Mouse (Mus musculus) midbrain, embryonic 15.5 days (tissue): ENCODE results near the gene Pigv. TPM values are rescaled to one million over a fixed set of nuclear protein-coding genes. Genes with fewer than 3 reads are reported as not detected.

ENCODE experiments used
- ATAC-seq: fragments of 200-750 bp; cut with Nextera tagmentation; replicated peaks from 2 replicates; pipeline ENCODE4 v1.8.0; 2017; ENCODE audit warnings: moderate TSS enrichment
- H3K27ac ChIP-seq: fragments of 300-500 bp; sonication (generic); 2 replicates; pipeline ENCODE4 v1.5.1; 2015; ENCODE audit warnings: mild to moderate bottlenecking, inconsistent platforms
- H3K27me3 ChIP-seq: fragments of 300-500 bp; sonication (generic); replicated peaks from 2 replicates; pipeline ENCODE4 v1.6.1; 2015; ENCODE audit warnings: inconsistent platforms
- H3K36me3 ChIP-seq: fragments of 300-500 bp; sonication (generic); replicated peaks from 2 replicates; pipeline ENCODE4 v1.6.1; 2015; ENCODE audit warnings: inconsistent platforms
- H3K4me1 ChIP-seq: fragments of 300-500 bp; sonication (generic); 2 replicates; pipeline ENCODE4 v1.6.1; 2015; ENCODE audit warnings: inconsistent platforms
- H3K4me2 ChIP-seq: fragments of 300-500 bp; sonication (generic); 2 replicates; pipeline ENCODE4 v1.6.1; 2015; ENCODE audit warnings: inconsistent platforms, mild to moderate bottlenecking, moderate library complexity
- H3K4me3 ChIP-seq: fragments of 300-500 bp; sonication (generic); 2 replicates; pipeline ENCODE4 v1.5.1; 2015; ENCODE audit warnings: mild to moderate bottlenecking, inconsistent platforms
- H3K9ac ChIP-seq: fragments of 300-500 bp; sonication (generic); 2 replicates; pipeline ENCODE4 v1.6.1; 2015; ENCODE audit warnings: mild to moderate bottlenecking, inconsistent platforms
- H3K9me3 ChIP-seq: fragments of 300-500 bp; sonication (generic); 2 replicates; pipeline ENCODE4 v1.6.1; 2016; ENCODE audit warnings: inconsistent platforms
- WGBS: fragments of 180-500 bp; shearing (Covaris S2); methylation state at CpG from one replicate; pipeline ENCODE4 v1.1.7; 2015; ENCODE audit warnings: mixed read lengths; 5-methylcytosine and 5-hydroxymethylcytosine counted together
- polyA plus RNA-seq: library from polyadenylated mRNA; unstranded; fragments of >200 nt; fragmentation: Nextera tagmentation; extraction: Ambion mirVana; gene quantifications from 2 replicates; pipeline ENCODE4 v1.2.1, GENCODE M21; 2015

Pigv gene
- polyA plus RNA-seq = 16.0 and 16.2 TPM in 2 replicates

DNA sequence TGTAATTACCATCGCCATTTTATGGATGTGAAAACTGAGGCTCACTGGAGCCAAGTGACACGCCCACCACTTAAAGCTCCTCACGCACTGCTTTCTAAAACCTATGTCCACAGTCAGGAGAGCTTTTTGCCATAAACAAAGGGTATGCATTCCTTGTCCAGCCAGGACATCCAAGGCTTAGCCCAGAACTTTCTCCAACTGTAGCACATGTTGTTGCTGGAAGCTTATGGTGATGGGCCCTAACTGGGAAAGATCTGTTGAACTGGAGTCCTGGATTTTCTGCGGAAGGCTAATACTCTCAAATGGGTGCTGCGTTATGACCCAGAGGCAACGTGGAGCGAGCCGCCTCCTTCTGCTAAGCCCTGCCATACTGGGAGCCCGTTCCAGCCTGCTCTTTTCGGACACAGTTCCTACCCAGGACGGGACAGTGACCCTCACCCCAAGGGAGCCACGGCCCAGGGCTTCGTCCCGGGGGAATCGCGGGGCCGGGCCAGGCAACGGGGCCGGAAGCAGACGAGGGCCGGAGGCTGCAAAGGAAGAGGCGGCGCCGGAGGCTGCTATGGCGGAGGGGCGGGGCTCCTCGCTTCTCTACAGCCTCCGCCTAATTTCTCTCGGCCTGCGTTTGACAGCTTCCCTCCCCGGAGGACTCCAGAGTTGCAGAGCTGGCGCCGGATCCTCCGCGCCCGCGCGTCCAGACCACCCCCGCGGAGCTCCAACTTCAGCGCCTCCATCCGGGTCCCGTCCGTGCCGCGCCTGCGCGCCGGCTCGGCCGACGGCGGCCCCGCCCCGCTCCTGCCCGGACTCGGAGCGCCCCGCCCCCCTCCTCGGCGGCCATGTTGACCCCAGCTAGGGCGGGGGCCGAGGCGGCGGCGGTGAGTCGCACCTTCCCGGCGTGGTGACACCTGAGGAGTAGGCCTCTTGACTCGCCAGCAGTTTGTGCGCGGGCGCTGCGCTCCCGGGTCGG, at the start of gene Pigv:
Pigv (minus strand) TSS at position 767 of the 964 bp plus-strand sequence.
- H3K27me3 ChIP-seq = no peaks in the 10 kb centered on the region
- H3K9me3 ChIP-seq = no peaks in the 10 kb centered on the region
- H3K36me3 ChIP-seq = no peaks in the 10 kb centered on the region
- H3K4me2 ChIP-seq = peak within 1 kb of the TSS; percentile 62
- peaks cover 37% of the 10 kb centered on the region for H3K4me1 ChIP-seq
- H3K4me3 ChIP-seq = peak within 1 kb of the TSS; percentile 66
- peak within 1 kb of the TSS; percentile 97 for H3K27ac ChIP-seq
- peak within 1 kb of the TSS; percentile 93 for H3K9ac ChIP-seq
- whole genome bisulfite sequencing = under 1% methylated on average over 71 of the region's 76 CpGs
- ATAC-seq = peak; percentile 93

GRCm38 (mm10) chr4:133719791-133720190, 47.3 kb upstream of the Pigv start:
- ATAC-seq = no peak
- H3K9me3 ChIP-seq = no peaks in the 10 kb centered on the region
- no peaks in the 10 kb centered on the region for H3K4me1 ChIP-seq
- 93% methylated on average over 3 of the region's 3 CpGs for WGBS
- no peak overlapping the region for H3K4me3 ChIP-seq
- H3K27me3 ChIP-seq = no peaks in the 10 kb centered on the region
- H3K36me3 ChIP-seq = peaks cover 48% of the 10 kb centered on the region
- no peak overlapping the region for H3K27ac ChIP-seq
- no peak overlapping the region for H3K4me2 ChIP-seq
- no peak overlapping the region for H3K9ac ChIP-seq

- no peaks in the 10 kb centered on the region for H3K27me3 ChIP-seq
- no peaks in the 10 kb centered on the region for H3K9me3 ChIP-seq
- peaks cover 16% of the 10 kb centered on the region; the same call in 1 of the 2 replicates for H3K36me3 ChIP-seq
- H3K4me1 ChIP-seq = peaks cover 4% of the 10 kb centered on the region; the same call in 1 of the 2 replicates
- no peak overlapping the region for H3K27ac ChIP-seq
- ATAC-seq = no peak
- H3K4me3 ChIP-seq = no peak overlapping the region
- H3K9ac ChIP-seq = no peak overlapping the region
- H3K4me2 ChIP-seq = no peak overlapping the region
- 87% methylated on average over 5 of the region's 5 CpGs for WGBS
Observed at GRCm38 (mm10) chr4:133712755-133713154, 40.3 kb upstream of the Pigv start.

- whole genome bisulfite sequencing = 82% methylated on average over 6 of the region's 6 CpGs
- H3K4me1 ChIP-seq = peaks cover 4% of the 10 kb centered on the region; the same call in 1 of the 2 replicates
- ATAC-seq = no peak
- H3K4me2 ChIP-seq = no peak overlapping the region
- H3K4me3 ChIP-seq = no peak overlapping the region
- H3K36me3 ChIP-seq = peaks cover 4% of the 10 kb centered on the region; the same call in 1 of the 2 replicates
- H3K9ac ChIP-seq = no peak overlapping the region
- H3K27ac ChIP-seq = no peak overlapping the region; the same call in 1 of the 2 replicates
- no peaks in the 10 kb centered on the region for H3K27me3 ChIP-seq
- no peaks in the 10 kb centered on the region for H3K9me3 ChIP-seq
Observed at GRCm38 (mm10) chr4:133711307-133712076, 39.0 kb upstream of the Pigv start.

- Histone ChIP-seq H3K4me3 (no peak overlapping the region), H3K4me2 (no peak overlapping the region), H3K9me3 (no peaks in the 10 kb centered on the region), H3K4me1 (peaks cover 4% of the 10 kb centered on the region; the same call in 1 of the 2 replicates), H3K27me3 (no peaks in the 10 kb centered on the region), H3K27ac (no peak overlapping the region), H3K36me3 (peaks cover 6% of the 10 kb centered on the region; the same call in 1 of the 2 replicates), H3K9ac (no peak overlapping the region)
- no peak for ATAC-seq
- WGBS = 14% methylated on average over 2 of the region's 2 CpGs
Observed at GRCm38 (mm10) chr4:133709395-133709794, 36.9 kb upstream of the Pigv start.

DNA sequence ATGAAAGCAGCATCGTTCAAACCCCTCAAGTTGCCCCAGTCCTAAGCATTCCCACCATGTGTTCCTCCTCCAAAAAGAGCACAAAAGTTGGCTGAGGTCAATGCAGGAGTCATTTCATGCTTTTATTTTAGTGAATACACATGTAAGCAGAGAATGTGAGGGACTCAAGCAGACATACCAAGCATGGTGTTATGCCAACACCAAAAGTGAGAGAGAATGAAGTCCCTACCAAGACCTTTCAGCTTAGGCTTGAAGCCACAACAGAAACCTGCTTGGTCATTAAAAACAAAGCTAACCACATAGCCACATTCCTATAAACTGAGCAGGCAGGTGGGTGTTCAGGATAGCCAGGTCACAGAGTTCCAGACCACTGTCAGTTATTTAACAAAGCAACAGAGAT, 35.0 kb upstream of the Pigv start:
- peaks cover 6% of the 10 kb centered on the region; the same call in 1 of the 2 replicates for H3K36me3 ChIP-seq
- 66% methylated on average over 1 of the region's 1 CpGs for WGBS
- H3K4me1 ChIP-seq = peaks cover 4% of the 10 kb centered on the region; the same call in 1 of the 2 replicates
- no peaks in the 10 kb centered on the region for H3K9me3 ChIP-seq
- H3K9ac ChIP-seq = no peak overlapping the region
- H3K27ac ChIP-seq = 0 out of 2 replicates have a peak overlapping the region, but pooled peaks have one; percentile 2
- no peak overlapping the region for H3K4me2 ChIP-seq
- H3K27me3 ChIP-seq = no peaks in the 10 kb centered on the region
- no peak overlapping the region for H3K4me3 ChIP-seq
- no peak for ATAC-seq

DNA sequence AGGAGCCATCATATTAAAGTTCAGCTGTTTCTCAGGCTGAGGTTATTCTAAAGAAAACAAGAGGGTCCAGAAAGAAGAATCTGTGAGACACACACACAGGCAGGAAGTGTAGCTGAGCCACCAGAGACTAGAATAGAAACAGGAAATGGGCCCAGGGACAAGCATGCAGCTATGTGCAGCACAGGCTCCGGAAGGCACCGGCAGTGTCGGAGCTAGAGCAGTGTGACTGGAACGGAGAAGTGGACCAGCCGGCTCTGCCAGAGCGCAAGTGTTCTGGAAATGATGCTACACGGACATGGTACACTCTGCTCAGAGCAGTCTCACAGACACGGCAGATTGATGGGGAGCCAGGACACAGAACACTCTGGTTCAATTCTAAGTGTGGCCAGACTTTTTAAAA, 34.5 kb upstream of the Pigv start:
- 0 out of 2 replicates have a peak overlapping the region, but pooled peaks have one; percentile 1 for H3K27ac ChIP-seq
- 86% methylated on average over 8 of the region's 8 CpGs for WGBS

GRCm38 (mm10) chr4:133705062-133705461, 32.6 kb upstream of the Pigv start:
- Histone ChIP-seq H3K27ac (no peak overlapping the region), H3K36me3 (peaks cover 2% of the 10 kb centered on the region; the same call in 1 of the 2 replicates)

More for the DNA sequence above, 34.5 kb upstream of the Pigv start:
- Histone ChIP-seq H3K4me3 (no peak overlapping the region), H3K9ac (no peak overlapping the region), H3K4me2 (no peak overlapping the region), H3K9me3 (no peaks in the 10 kb centered on the region), H3K27me3 (no peaks in the 10 kb centered on the region), H3K4me1 (peaks cover 4% of the 10 kb centered on the region; the same call in 1 of the 2 replicates), H3K36me3 (peaks cover 6% of the 10 kb centered on the region; the same call in 1 of the 2 replicates)
- no peak for ATAC-seq

GRCm38 (mm10) chr4:133700905-133701368, 28.5 kb upstream of the Pigv start:
- no peak overlapping the region for H3K4me2 ChIP-seq
- peaks cover 3% of the 10 kb centered on the region; the same call in 1 of the 2 replicates for H3K36me3 ChIP-seq
- no peak for ATAC-seq
- H3K27me3 ChIP-seq = no peaks in the 10 kb centered on the region
- H3K4me1 ChIP-seq = no peaks in the 10 kb centered on the region
- H3K27ac ChIP-seq = no peak overlapping the region
- no peak overlapping the region for H3K4me3 ChIP-seq
- WGBS = 80% methylated on average over 11 of the region's 11 CpGs
- no peak overlapping the region for H3K9ac ChIP-seq
- no peaks in the 10 kb centered on the region for H3K9me3 ChIP-seq

More at GRCm38 (mm10) chr4:133705062-133705461, 32.6 kb upstream of the Pigv start:
- Histone ChIP-seq H3K4me1 (peaks cover 4% of the 10 kb centered on the region; the same call in 1 of the 2 replicates), H3K4me3 (no peak overlapping the region), H3K9ac (no peak overlapping the region), H3K27me3 (no peaks in the 10 kb centered on the region), H3K9me3 (no peaks in the 10 kb centered on the region), H3K4me2 (no peak overlapping the region)
- 91% methylated on average over 4 of the region's 4 CpGs for WGBS
- ATAC-seq = no peak

- Histone ChIP-seq H3K9ac (no peak overlapping the region), H3K4me1 (no peaks in the 10 kb centered on the region), H3K4me3 (no peak overlapping the region), H3K36me3 (peaks cover 50% of the 10 kb centered on the region), H3K9me3 (no peaks in the 10 kb centered on the region), H3K4me2 (no peak overlapping the region), H3K27me3 (no peaks in the 10 kb centered on the region), H3K27ac (no peak overlapping the region)
- 80% methylated on average over 3 of the region's 3 CpGs for WGBS
- no peak for ATAC-seq
Observed at GRCm38 (mm10) chr4:133695363-133695762, 22.9 kb upstream of the Pigv start.

GRCm38 (mm10) chr4:133690252-133690651, 17.8 kb upstream of the Pigv start:
- Histone ChIP-seq H3K9ac (no peak overlapping the region), H3K9me3 (no peaks in the 10 kb centered on the region), H3K4me2 (no peak overlapping the region), H3K27ac (0 out of 2 replicates have a peak overlapping the region, but pooled peaks have one; percentile 43), H3K27me3 (no peaks in the 10 kb centered on the region), H3K4me3 (no peak overlapping the region), H3K36me3 (peaks cover 92% of the 10 kb centered on the region), H3K4me1 (peaks cover 8% of the 10 kb centered on the region; the same call in 1 of the 2 replicates)
- no peak for ATAC-seq
- WGBS = 57% methylated on average over 5 of the region's 5 CpGs
